Mouse (Mus musculus) cortical plate, adult 2 months (tissue): Measurements from ENCODE around the gene Lrrc8c.

Experiments
- CTCF ChIP-seq: fragments of 200-500 bp; IDR thresholded peaks from 2 replicates; pipeline ENCODE4 v1.5.1; 2011; ENCODE audit warnings: mild to moderate bottlenecking, control low read depth, low read length; ENCODE audit not compliant: insufficient read depth; ENCODE audit errors: extremely low read depth
- POLR2A ChIP-seq: fragments of 200-500 bp; IDR thresholded peaks from 2 replicates; pipeline ENCODE4 v1.6.1; 2011; ENCODE audit warnings: mild to moderate bottlenecking, low read length, control low read depth; ENCODE audit not compliant: insufficient read depth; ENCODE audit errors: extremely low read depth

GRCm38 (mm10) chr5:105624257-105624656 is 105.1 kb downstream of the Lrrc8c start:
- TF ChIP-seq CTCF = no peak
- TF ChIP-seq POLR2A = no peak
